Mouse (Mus musculus) limb, embryonic 12.5 days (tissue): ENCODE data around the gene Tnk1. TPM values are rescaled to one million over a fixed set of nuclear protein-coding genes. Genes with fewer than 3 reads are reported as not detected.

Source experiments
- ATAC-seq: fragments of 200-750 bp; cut with Nextera tagmentation; 2 replicates; pipeline ENCODE4 v1.8.0; 2017; ENCODE audit warnings: low read depth, moderate TSS enrichment; ENCODE audit not compliant: insufficient number of reproducible peaks, insufficient read depth, low FRiP score, low TSS enrichment
- H3K27ac ChIP-seq: fragments of 300-500 bp; sonication (generic); 2 replicates; pipeline ENCODE4 v1.5.1; 2016; ENCODE audit warnings: mild to moderate bottlenecking, moderate library complexity
- H3K27me3 ChIP-seq: fragments of 300-500 bp; sonication (generic); 2 replicates; pipeline ENCODE4 v1.6.1; 2016; ENCODE audit warnings: mild to moderate bottlenecking, moderate library complexity
- H3K36me3 ChIP-seq: fragments of 300-500 bp; sonication (generic); 2 replicates; pipeline ENCODE4 v1.6.1; 2016; ENCODE audit warnings: mild to moderate bottlenecking, moderate library complexity
- H3K4me1 ChIP-seq: fragments of 300-500 bp; sonication (generic); replicated peaks from 2 replicates; pipeline ENCODE4 v1.6.1; 2016
- H3K4me2 ChIP-seq: fragments of 300-500 bp; sonication (generic); 2 replicates; pipeline ENCODE4 v1.6.1; 2016; ENCODE audit warnings: mild to moderate bottlenecking, moderate library complexity
- H3K4me3 ChIP-seq: fragments of 300-500 bp; sonication (generic); replicated peaks from 2 replicates; pipeline ENCODE4 v1.5.1; 2016; ENCODE audit warnings: mild to moderate bottlenecking
- H3K9ac ChIP-seq: fragments of 300-500 bp; sonication (generic); replicated peaks from 2 replicates; pipeline ENCODE4 v1.6.1; 2016; ENCODE audit warnings: mild to moderate bottlenecking, moderate library complexity
- H3K9me3 ChIP-seq: fragments of 300-500 bp; sonication (generic); 2 replicates; pipeline ENCODE4 v1.6.1; 2016; ENCODE audit warnings: mild to moderate bottlenecking, moderate library complexity
- WGBS: fragments of 180-500 bp; shearing (Covaris S2); methylation state at CpG from one replicate; pipeline ENCODE4 v1.1.7; 2016; 5-methylcytosine and 5-hydroxymethylcytosine counted together
- polyA plus RNA-seq: library from polyadenylated mRNA; unstranded; fragments of >200 nt; fragmentation: Nextera tagmentation; extraction: Ambion mirVana; gene quantifications from 2 replicates; pipeline ENCODE4 v1.2.1, GENCODE M21; 2016

Tnk1 gene
- polyA plus RNA-seq, 1 experiment from 2014 or later, result 2.3 TPM

DNA sequence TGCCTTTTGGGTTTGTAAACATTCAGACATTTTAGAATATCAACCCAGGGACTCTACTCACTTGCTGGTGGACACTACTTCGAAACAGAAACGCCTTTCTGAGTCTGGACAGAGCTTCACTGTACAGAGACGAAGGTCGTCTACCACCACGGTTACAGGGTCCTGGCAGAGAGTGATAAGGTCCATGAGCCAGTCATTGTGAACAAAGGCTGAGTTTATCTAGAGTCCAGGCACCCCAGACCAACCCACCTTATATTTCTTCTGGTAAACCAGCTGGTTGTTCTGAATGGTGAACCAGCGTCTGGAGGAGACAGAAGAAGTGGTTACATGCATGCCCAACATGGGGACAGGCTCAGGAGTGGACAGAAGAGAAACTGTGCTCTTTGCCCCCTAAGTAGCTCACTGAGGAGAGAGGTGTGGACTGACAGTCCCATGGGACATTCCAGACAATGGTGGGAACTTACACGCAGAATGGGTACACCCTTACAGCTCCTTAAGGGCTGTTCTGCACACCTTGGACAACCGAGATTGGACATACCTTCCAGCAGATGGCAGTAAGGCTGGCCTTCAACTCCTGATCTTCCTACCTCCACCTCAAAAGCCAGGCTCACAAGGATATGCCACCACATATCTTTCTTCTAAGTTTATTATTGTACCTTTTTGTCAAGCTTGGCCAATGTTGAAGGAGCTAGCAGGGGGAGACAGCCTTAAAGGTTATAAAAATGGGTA, 28.5 kb upstream of the Tnk1 start:
- no peak overlapping the region for H3K27ac ChIP-seq
- no peak for ATAC-seq
- H3K9ac ChIP-seq, result no peak overlapping the region
- H3K4me3 ChIP-seq, result no peak overlapping the region
- H3K9me3 ChIP-seq, result no peaks in the 10 kb centered on the region
- H3K4me1 ChIP-seq, result no peaks in the 10 kb centered on the region
- 72% methylated on average over 8 of the region's 8 CpGs for WGBS
- H3K4me2 ChIP-seq, result no peak overlapping the region
- H3K27me3 ChIP-seq, result no peaks in the 10 kb centered on the region
- H3K36me3 ChIP-seq, result no peaks in the 10 kb centered on the region

DNA sequence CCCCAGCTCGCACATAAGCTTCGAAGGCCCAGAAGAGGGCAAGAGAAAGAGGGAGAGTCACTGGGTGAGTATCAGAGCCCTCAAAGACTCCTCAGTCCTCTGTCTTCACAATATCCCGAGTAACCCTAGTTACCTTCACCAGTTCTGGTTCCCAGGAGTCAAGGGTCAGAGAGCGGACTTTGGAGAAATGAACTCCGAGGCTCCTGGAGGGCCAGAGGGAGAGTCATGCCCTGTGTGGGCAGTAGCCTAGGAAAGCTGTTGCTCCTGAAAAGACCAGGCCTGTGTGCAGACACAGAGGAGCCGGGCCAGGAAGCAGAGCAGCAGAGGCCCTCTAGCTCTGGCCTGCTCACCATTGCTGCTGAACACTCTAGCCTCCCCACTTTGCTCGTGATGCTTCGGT, 26.1 kb upstream of the Tnk1 start:
- H3K4me2 ChIP-seq, result no peak overlapping the region
- no peaks in the 10 kb centered on the region for H3K27me3 ChIP-seq
- H3K36me3 ChIP-seq, result no peaks in the 10 kb centered on the region
- H3K4me3 ChIP-seq, result no peak overlapping the region
- no peak overlapping the region for H3K27ac ChIP-seq
- no peaks in the 10 kb centered on the region for H3K9me3 ChIP-seq
- H3K4me1 ChIP-seq, result peaks cover 20% of the 10 kb centered on the region
- ATAC-seq, result no peak
- 80% methylated on average over 8 of the region's 8 CpGs for WGBS
- H3K9ac ChIP-seq, result no peak overlapping the region

DNA sequence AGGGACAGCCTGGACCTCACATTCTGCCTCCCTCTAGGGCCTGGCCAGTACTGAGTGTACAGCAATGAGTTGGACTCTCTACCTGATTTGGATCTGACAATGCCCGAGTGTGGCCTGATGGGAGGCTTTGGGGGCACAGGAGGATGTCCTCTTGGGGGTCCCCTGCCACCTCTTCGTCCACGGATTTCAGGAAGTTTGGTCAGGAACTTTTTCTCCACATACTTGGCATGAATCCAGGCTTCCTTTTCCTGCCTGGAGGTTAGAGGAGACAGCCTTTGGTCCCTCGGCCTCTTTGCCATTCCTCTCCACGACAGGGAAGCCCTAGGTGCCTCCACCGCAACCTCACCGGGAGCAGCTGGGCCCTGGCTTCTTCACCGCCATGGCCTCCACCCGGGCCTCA, 25.7 kb upstream of the Tnk1 start:
- Histone ChIP-seq H3K4me2 (no peak overlapping the region), H3K27ac (no peak overlapping the region), H3K27me3 (no peaks in the 10 kb centered on the region), H3K4me1 (peaks cover 23% of the 10 kb centered on the region), H3K4me3 (no peak overlapping the region), H3K9me3 (no peaks in the 10 kb centered on the region), H3K9ac (no peak overlapping the region), H3K36me3 (no peaks in the 10 kb centered on the region)
- ATAC-seq, result no peak
- 79% methylated on average over 9 of the region's 9 CpGs for WGBS

GRCm38 (mm10) chr11:69883527-69884151, 25.1 kb upstream of the Tnk1 start:
- H3K4me1 ChIP-seq, result peaks cover 29% of the 10 kb centered on the region
- no peak overlapping the region for H3K27ac ChIP-seq
- no peak overlapping the region for H3K4me3 ChIP-seq
- WGBS, result 89% methylated on average over 8 of the region's 8 CpGs
- no peaks in the 10 kb centered on the region for H3K36me3 ChIP-seq
- H3K4me2 ChIP-seq, result no peak overlapping the region
- H3K9me3 ChIP-seq, result no peaks in the 10 kb centered on the region
- no peaks in the 10 kb centered on the region for H3K27me3 ChIP-seq
- no peak overlapping the region for H3K9ac ChIP-seq
- ATAC-seq, result no peak

- 64% methylated on average over 4 of the region's 4 CpGs for WGBS
- no peak for ATAC-seq
- H3K27ac ChIP-seq, result no peak overlapping the region
- no peaks in the 10 kb centered on the region for H3K9me3 ChIP-seq
- H3K4me1 ChIP-seq, result peaks cover 31% of the 10 kb centered on the region
- no peaks in the 10 kb centered on the region for H3K36me3 ChIP-seq
- H3K4me3 ChIP-seq, result no peak overlapping the region
- no peak overlapping the region for H3K9ac ChIP-seq
- no peak overlapping the region for H3K4me2 ChIP-seq
- H3K27me3 ChIP-seq, result no peaks in the 10 kb centered on the region
These were observed 24.5 kb upstream of the Tnk1 start for GRCm38 (mm10) chr11:69883066-69883465.

GRCm38 (mm10) chr11:69881787-69882670, 23.5 kb upstream of the Tnk1 start:
- Histone ChIP-seq H3K9ac (peak overlapping the region; percentile 67), H3K4me1 (peaks cover 34% of the 10 kb centered on the region), H3K36me3 (no peaks in the 10 kb centered on the region), H3K9me3 (no peaks in the 10 kb centered on the region), H3K4me3 (peak overlapping the region; percentile 55), H3K4me2 (peak overlapping the region; percentile 82), H3K27ac (peak overlapping the region; percentile 90), H3K27me3 (no peaks in the 10 kb centered on the region)
- WGBS, result 64% methylated on average over 21 of the region's 21 CpGs
- no peak for ATAC-seq

DNA sequence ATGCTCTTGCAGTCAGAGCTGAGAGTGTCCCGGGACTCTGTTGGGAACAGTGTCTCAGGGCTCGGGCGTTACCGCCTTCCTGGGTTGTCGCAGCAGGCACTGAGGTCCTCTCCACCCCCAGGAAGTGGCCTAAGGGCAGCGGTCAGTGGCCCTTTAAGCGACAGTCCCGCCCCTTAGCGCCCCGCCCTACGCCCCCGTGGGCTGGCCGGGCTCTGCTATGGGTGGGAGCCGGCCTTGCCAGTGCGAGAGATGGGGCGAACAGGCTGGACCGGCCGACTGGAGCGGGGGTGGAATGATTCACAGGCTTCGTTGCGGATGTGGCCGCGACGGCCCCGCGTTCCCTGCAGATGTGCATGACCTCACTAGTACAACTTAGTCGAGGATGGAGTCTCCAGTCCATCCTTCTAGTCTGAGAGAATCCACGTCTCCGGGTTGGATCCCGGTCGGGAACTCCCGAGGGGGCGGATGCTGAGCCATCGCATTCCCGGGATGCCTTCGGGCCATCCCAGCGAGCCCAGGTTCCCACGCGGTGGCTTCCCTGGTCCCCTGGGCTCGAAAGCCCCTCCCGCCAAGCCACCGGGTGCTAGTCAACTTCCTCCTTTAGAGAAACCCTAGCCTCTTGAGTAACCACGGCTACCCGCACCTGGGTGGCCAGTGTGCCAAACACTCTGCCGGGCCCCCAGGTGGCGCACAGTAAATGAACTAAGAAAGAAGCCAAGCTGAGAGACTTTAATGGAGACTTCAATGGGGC, 22.5 kb upstream of the Tnk1 start, which contains the start of gene Kctd11:
Gene Kctd11 (minus strand): TSS at position 554 of the 751 bp plus-strand sequence.
- ATAC-seq, result peak; percentile 73
- Histone ChIP-seq H3K9me3 (no peaks in the 10 kb centered on the region), H3K4me1 (peaks cover 38% of the 10 kb centered on the region), H3K27me3 (no peaks in the 10 kb centered on the region), H3K4me2 (peak within 1 kb of the TSS; percentile 82), H3K36me3 (no peaks in the 10 kb centered on the region), H3K9ac (peak within 1 kb of the TSS; percentile 67), H3K27ac (peak within 1 kb of the TSS; percentile 90), H3K4me3 (peak within 1 kb of the TSS; percentile 55)
- WGBS, result under 1% methylated on average over 46 of the region's 46 CpGs

DNA sequence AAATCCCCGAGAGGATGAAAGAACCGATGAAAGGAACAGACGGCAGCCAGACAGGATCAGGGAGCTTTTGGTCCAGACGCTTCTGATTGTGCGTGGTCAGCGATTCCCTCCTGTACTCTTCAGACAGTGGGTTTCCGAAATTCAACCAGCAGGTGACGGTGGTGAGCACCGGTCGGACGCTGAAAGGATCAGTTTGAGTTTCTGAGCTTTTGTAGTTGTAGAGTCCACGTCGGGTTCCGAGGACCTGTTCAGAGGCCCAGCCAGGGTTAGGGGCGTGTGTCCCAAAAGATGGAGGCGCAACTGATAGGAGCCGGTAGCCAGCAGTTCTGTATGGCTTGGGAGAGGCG, 21.9 kb upstream of the Tnk1 start:
- Histone ChIP-seq H3K36me3 (no peaks in the 10 kb centered on the region), H3K9ac (peak overlapping the region; percentile 67), H3K4me1 (peaks cover 43% of the 10 kb centered on the region), H3K4me2 (peak overlapping the region; percentile 82), H3K27me3 (no peaks in the 10 kb centered on the region), H3K4me3 (peak overlapping the region; percentile 55), H3K27ac (peak overlapping the region; percentile 90), H3K9me3 (no peaks in the 10 kb centered on the region)
- WGBS, result under 1% methylated on average over 18 of the region's 18 CpGs
- peak; percentile 40 for ATAC-seq

- Histone ChIP-seq H3K4me2 (peak overlapping the region; percentile 82), H3K4me1 (peaks cover 43% of the 10 kb centered on the region), H3K9ac (peak overlapping the region; percentile 67), H3K4me3 (peak overlapping the region; percentile 55), H3K27me3 (no peaks in the 10 kb centered on the region), H3K27ac (no peak overlapping the region; the same call in 1 of the 2 replicates), H3K9me3 (no peaks in the 10 kb centered on the region), H3K36me3 (no peaks in the 10 kb centered on the region)
- no peak for ATAC-seq
- 53% methylated on average over 15 of the region's 15 CpGs for WGBS
These were observed 21.2 kb upstream of the Tnk1 start for GRCm38 (mm10) chr11:69879711-69880110.

DNA sequence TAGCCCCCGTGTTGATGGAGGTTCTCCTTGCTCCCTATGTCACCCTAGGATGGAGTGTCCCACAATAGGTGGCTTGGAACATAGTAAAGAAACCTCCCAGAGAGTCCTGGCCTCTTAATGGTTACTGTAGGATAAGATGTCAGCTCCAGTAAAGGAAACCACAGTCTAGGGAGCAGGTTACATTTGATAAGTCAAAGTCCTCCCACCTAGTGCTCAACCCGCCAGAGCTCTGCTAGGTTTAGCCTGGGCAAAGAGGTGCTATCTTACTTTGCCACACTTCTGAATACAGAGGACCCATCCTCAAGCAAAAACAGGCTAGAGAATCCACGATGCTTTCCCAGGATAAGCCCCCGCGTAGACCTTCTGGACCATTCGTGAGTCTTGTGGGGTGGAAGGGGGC, 20.4 kb upstream of the Tnk1 start:
- no peaks in the 10 kb centered on the region for H3K27me3 ChIP-seq
- H3K4me2 ChIP-seq, result peak overlapping the region; percentile 82
- no peaks in the 10 kb centered on the region for H3K36me3 ChIP-seq
- 0 out of 2 replicates have a peak overlapping the region, but pooled peaks have one; percentile 18 for H3K9ac ChIP-seq
- no peak for ATAC-seq
- no peaks in the 10 kb centered on the region for H3K9me3 ChIP-seq
- no peak overlapping the region for H3K27ac ChIP-seq
- peaks cover 43% of the 10 kb centered on the region for H3K4me1 ChIP-seq
- H3K4me3 ChIP-seq, result no peak overlapping the region
- 92% methylated on average over 6 of the region's 6 CpGs for WGBS
